Mouse (Mus musculus) neural tube, embryonic 14.5 days (tissue): ENCODE data around the gene Ms4a7. TPM values are rescaled to one million over a fixed set of nuclear protein-coding genes. Genes with fewer than 3 reads are reported as not detected.
"Not testable (repeated sequence)": the region's sequence is repeated elsewhere in the genome, so short reads cannot be mapped to it uniquely, and the experiment has no call there.

Experiments used
- ATAC-seq: fragments of 200-750 bp; cut with Nextera tagmentation; 2 replicates; pipeline ENCODE4 v1.8.0; 2017; ENCODE audit warnings: low read depth, mild to moderate bottlenecking, moderate TSS enrichment, moderate library complexity
- H3K27ac ChIP-seq: fragments of 300-500 bp; sonication (generic); 2 replicates; pipeline ENCODE4 v1.5.1; 2014; ENCODE audit warnings: low read depth, mild to moderate bottlenecking, control low read depth, low read length, moderate library complexity, mixed read lengths
- H3K27me3 ChIP-seq: fragments of 300-500 bp; sonication (generic); 2 replicates; pipeline ENCODE4 v1.6.1; 2014; ENCODE audit warnings: low read length; ENCODE audit not compliant: control insufficient read depth, insufficient read depth
- H3K36me3 ChIP-seq: fragments of 300-500 bp; sonication (generic); 2 replicates; pipeline ENCODE4 v1.6.1; 2014; ENCODE audit warnings: low read length, mixed read lengths; ENCODE audit not compliant: control insufficient read depth, insufficient read depth
- H3K4me1 ChIP-seq: fragments of 300-500 bp; sonication (generic); 2 replicates; pipeline ENCODE4 v1.6.1; 2014; ENCODE audit warnings: low read length; ENCODE audit not compliant: control insufficient read depth, insufficient read depth
- H3K4me2 ChIP-seq: fragments of 300-500 bp; sonication (generic); 2 replicates; pipeline ENCODE4 v1.6.1; 2014; ENCODE audit warnings: mild to moderate bottlenecking, low read depth, low read length, control low read depth
- H3K4me3 ChIP-seq: fragments of 300-500 bp; sonication (generic); 2 replicates; pipeline ENCODE4 v1.5.1; 2014; ENCODE audit warnings: low read depth, low read length, control low read depth, mixed read lengths
- H3K9ac ChIP-seq: fragments of 300-500 bp; sonication (generic); replicated peaks from 2 replicates; pipeline ENCODE4 v1.6.1; 2014; ENCODE audit warnings: low read depth, mild to moderate bottlenecking, control low read depth, low read length, mixed read lengths
- H3K9me3 ChIP-seq: fragments of 300-500 bp; sonication (generic); 2 replicates; pipeline ENCODE4 v1.6.1; 2016; ENCODE audit warnings: low read length; ENCODE audit not compliant: control insufficient read depth
- WGBS: fragments of 180-500 bp; shearing (Covaris S2); extraction: QIAGEN DNeasy Blood & Tissue Kit; methylation state at CpG from one replicate; pipeline ENCODE4 v1.1.7; 2014; 5-methylcytosine and 5-hydroxymethylcytosine counted together
- polyA plus RNA-seq: library from polyadenylated mRNA; unstranded; fragments of >200 nt; fragmentation: Nextera tagmentation; extraction: Ambion mirVana; gene quantifications from 2 replicates; pipeline ENCODE4 v1.2.1, GENCODE M21; 2014

The Ms4a7 gene
- polyA plus RNA-seq, 1 experiment from 2014 or later, result 0.63 TPM

DNA sequence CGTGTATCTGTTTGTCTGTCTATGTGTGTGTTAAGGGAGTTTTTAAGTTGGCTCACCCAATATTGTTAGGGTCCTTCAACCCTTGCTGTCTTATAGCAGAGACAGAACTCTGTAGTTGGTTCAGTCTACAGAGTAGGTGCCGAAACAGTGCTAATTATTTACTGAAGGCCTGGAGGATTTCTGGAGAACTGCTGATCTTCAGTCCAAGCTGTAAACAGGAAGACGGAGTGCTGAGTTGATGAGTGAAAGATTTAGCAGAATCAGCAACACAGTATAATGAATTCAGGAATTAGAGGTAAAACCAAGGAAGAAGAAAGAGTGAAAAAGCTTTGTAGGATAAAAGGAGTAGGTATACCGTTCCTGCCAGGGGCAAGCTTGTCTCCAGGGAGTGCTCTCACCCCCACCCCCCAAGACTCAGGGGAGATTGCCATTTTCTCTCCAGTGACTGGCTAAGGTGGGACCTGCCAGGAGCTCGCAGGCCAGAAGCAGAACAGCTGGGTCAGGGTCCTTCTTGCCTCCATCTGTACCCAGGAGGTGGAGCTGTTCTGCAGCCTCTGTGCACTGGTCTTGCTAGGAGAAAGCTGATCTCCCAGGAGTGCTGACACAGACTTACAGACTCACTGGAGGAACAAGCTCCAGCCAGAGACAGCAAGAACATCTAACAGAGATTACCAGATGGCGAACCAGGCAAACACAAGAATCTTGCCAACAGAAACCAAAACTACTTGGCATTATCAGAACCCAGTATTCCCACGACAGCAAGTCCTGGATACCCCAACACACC, 13.9 kb upstream of the Ms4a7 start:
- Histone ChIP-seq H3K4me2 (no peak overlapping the region), H3K27me3 (no peaks in the 10 kb centered on the region), H3K4me3 (no peak overlapping the region), H3K4me1 (no peaks in the 10 kb centered on the region), H3K9me3 (no peaks in the 10 kb centered on the region), H3K9ac (no peak overlapping the region), H3K27ac (no peak overlapping the region), H3K36me3 (no peaks in the 10 kb centered on the region)
- ATAC-seq, result no peak
- 69% methylated on average over 7 of the region's 7 CpGs for WGBS

DNA sequence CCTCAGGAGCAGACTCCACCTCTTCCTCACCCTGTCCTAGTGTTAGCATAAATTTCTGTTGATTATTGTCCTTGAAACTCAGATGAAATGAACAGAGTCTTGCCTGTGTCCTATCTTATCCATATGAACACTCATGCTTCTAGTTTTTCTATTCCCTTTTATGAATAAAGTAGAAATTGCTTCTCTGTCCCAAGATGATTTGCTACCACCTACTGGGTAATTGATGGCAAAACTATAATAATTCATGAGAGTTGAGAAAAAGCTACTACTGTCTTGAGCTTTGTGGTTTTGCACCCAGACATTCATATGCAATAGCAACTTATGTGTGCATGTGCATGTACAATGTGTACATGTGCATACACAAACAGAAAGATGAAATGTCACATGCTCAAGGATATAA, 8.0 kb upstream of the Ms4a7 start:
- H3K4me2 ChIP-seq, result no peak overlapping the region
- ATAC-seq, result no peak
- H3K4me3 ChIP-seq, result no peak overlapping the region
- no peaks in the 10 kb centered on the region for H3K27me3 ChIP-seq
- H3K9me3 ChIP-seq, result no peaks in the 10 kb centered on the region
- no peaks in the 10 kb centered on the region for H3K4me1 ChIP-seq
- no peak overlapping the region for H3K27ac ChIP-seq
- H3K9ac ChIP-seq, result no peak overlapping the region
- H3K36me3 ChIP-seq, result no peaks in the 10 kb centered on the region

DNA sequence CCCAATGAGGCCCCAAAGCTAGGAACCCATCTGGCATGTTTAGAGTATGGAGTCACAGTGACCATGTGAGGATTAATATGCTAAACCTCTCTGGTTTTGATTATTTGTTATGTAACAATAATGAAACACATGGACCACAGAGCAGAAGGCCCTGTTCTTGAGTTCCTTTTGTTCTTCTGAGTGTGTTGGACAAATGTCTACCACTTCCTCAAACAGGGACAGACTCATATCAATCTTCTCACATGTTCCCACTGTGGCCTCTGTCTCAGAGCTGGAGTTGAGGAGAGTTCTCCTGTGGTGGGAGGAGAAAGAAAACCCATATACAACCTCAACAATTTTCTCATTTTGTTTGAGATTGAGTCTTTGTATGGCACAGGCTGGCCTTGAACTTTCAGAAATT, 7.2 kb upstream of the Ms4a7 start:
- Histone ChIP-seq H3K9me3 (no peaks in the 10 kb centered on the region), H3K4me3 (no peak overlapping the region), H3K9ac (no peak overlapping the region), H3K4me2 (no peak overlapping the region), H3K36me3 (no peaks in the 10 kb centered on the region), H3K27me3 (no peaks in the 10 kb centered on the region), H3K4me1 (no peaks in the 10 kb centered on the region), H3K27ac (no peak overlapping the region)
- no peak for ATAC-seq

DNA sequence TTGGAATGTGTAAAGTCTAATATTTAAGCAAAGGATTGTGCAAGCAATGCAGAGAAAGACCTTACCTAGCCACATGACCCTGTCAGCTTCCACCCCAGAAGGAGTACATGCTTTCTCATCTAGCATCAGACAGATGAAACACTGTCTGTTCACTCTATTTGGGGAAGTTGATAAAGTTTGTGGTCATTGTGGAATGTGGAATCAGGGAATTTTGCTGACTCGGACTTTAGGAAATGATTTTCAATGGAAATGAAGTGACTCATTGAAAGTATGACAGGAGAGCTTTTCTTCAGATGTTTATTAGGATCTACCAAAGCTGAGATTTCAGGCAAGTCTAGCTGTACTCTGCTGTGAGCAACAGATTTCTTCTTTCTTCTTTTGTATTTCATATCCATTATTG, 14.8 kb downstream of the Ms4a7 start:
- no peak overlapping the region for H3K9ac ChIP-seq
- 92% methylated on average over 1 of the region's 1 CpGs for WGBS
- ATAC-seq, result no peak

DNA sequence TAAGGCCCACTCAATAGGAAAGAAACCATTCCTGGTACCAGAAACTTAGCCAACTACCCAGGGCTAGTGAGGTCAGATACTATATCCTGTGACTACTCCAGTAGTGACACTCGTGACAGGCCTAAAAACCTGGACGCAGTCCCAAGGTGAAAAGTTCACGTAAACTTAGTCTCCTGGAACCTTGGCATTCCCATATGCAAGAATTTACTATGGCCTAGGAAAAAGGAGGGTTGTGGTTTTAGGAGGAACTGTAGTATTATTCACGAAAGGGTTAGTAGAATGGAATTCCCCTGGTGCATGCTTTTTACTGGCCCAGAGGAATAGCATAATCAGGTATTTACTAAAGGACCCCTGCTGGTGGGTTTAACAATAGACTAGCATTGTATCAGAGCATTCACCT, 19.2 kb downstream of the Ms4a7 start:
- WGBS, result 91% methylated on average over 4 of the region's 4 CpGs
- Histone ChIP-seq H3K4me2 (no peak overlapping the region), H3K36me3 (no peaks in the 10 kb centered on the region), H3K4me1 (no peaks in the 10 kb centered on the region), H3K27ac (no peak overlapping the region), H3K9ac (no peak overlapping the region), H3K9me3 (no peaks in the 10 kb centered on the region), H3K4me3 (no peak overlapping the region), H3K27me3 (no peaks in the 10 kb centered on the region)
- ATAC-seq, result no peak

More for the DNA sequence above, 14.8 kb downstream of the Ms4a7 start:
- Histone ChIP-seq H3K36me3 (no peaks in the 10 kb centered on the region), H3K27me3 (no peaks in the 10 kb centered on the region), H3K9me3 (no peaks in the 10 kb centered on the region), H3K27ac (no peak overlapping the region), H3K4me3 (no peak overlapping the region), H3K4me2 (no peak overlapping the region), H3K4me1 (no peaks in the 10 kb centered on the region)

DNA sequence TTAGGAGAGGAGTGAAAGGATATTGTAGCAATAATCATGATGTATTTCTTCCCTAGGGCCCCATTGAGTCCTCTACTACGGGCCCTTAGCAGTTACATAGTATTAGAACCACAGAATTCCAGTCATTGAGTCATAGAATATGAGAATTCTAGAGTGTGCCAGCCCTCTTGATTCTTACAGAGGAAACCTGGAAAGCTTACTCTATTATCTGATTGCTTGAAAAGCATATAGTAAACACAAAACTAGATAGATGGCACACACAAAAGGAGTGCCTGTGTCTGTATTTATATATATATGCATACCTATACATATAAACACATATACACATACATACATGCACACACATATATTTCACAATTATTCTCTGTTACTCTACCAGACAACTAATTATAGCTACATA, 21.6 kb downstream of the Ms4a7 start, which contains the start of gene Ms4a14:
TSS of gene Ms4a14 (minus strand) at position 101 of the 400 bp plus-strand sequence.
- Histone ChIP-seq H3K4me3 (no peak within 1 kb of the TSS), H3K4me2 (no peak within 1 kb of the TSS), H3K36me3 (no peaks in the 10 kb centered on the region), H3K27me3 (no peaks in the 10 kb centered on the region), H3K9ac (no peak within 1 kb of the TSS), H3K27ac (no peak within 1 kb of the TSS), H3K4me1 (no peaks in the 10 kb centered on the region), H3K9me3 (no peaks in the 10 kb centered on the region)
- 66% methylated on average over 1 of the region's 1 CpGs for WGBS
- no peak for ATAC-seq

DNA sequence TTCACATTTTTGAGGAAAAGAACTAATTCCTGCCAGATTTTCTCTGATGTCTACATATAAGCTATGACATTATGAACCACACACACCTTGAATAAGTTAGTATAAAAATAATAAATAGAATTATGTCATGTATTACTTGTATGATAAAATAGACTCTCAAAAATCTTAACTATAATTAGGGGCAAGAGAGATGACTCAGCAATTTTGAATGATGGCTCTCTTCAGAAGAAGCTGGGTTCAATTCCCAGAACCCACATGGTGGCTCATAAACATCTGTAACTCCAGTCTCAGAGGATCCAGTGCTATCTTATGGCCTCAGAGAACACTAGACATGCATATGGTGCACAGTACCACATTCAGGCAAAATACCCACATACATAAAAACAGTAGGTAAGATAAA, 27.1 kb downstream of the Ms4a7 start:
- no peaks in the 10 kb centered on the region for H3K9me3 ChIP-seq
- H3K27me3 ChIP-seq, result no peaks in the 10 kb centered on the region
- H3K9ac ChIP-seq, result no peak overlapping the region
- no peaks in the 10 kb centered on the region for H3K36me3 ChIP-seq
- no peak overlapping the region for H3K4me2 ChIP-seq
- H3K4me1 ChIP-seq, result no peaks in the 10 kb centered on the region
- H3K27ac ChIP-seq, result no peak overlapping the region
- ATAC-seq, result no peak
- H3K4me3 ChIP-seq, result no peak overlapping the region

DNA sequence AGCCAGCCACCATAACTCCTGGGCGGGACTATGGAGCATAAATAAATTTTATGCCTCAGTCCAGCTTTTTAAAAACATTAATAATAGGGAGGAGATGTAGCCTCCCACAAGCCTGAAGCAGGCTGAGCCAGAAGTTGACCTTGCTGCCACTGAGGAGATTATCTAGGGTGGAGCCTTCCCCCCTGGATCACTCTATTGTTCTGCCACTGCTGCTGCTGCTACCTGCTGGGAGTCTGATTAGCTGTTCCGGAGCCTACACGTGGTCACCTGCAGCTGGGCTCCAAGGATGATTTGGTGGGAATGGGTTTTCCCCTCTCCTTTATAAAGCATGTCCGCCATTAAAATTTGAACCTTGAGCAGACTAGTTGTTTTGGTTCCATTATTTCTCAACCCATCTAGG, 36.4 kb downstream of the Ms4a7 start:
- H3K4me1 ChIP-seq, H3K27me3 ChIP-seq, H3K36me3 ChIP-seq, H3K27ac ChIP-seq, ATAC-seq, H3K9ac ChIP-seq, H3K9me3 ChIP-seq, H3K4me2 ChIP-seq, H3K4me3 ChIP-seq: not testable (repeated sequence)
- 48% methylated on average over 4 of the region's 4 CpGs for WGBS

DNA sequence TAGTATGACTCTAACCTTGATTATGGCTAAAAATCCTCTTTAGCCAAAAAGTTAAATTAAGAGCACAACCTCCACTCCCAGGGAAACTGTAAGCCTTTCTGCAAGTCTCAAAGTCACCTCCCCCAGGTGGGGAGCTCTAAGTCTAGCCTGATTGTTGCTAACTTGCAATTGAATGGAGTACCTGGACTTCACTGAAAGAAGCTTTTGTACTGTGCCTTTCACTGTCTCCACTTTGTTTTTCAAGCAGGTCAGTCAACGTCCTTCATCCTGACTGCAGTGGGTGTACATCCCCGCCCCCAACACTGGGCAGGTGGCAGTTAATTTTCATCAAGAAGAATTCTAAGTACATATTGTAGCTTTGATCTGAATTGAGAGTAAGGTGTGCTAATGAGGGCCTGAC, 37.0 kb downstream of the Ms4a7 start:
- H3K4me2 ChIP-seq, result no peak overlapping the region
- H3K4me3 ChIP-seq, result no peak overlapping the region
- no peak for ATAC-seq
- no peak overlapping the region for H3K27ac ChIP-seq
- H3K27me3 ChIP-seq, result no peaks in the 10 kb centered on the region
- H3K9me3 ChIP-seq, result no peaks in the 10 kb centered on the region
- H3K36me3 ChIP-seq, result no peaks in the 10 kb centered on the region
- 58% methylated on average over 2 of the region's 2 CpGs for WGBS
- H3K9ac ChIP-seq, result no peak overlapping the region
- H3K4me1 ChIP-seq, result no peaks in the 10 kb centered on the region
